Mouse (Mus musculus): ENCODE data around the gene Supt4a. TPM values are rescaled to one million over a fixed set of nuclear protein-coding genes. Genes with fewer than 3 reads are reported as not detected.

The Supt4a gene
- polyA plus RNA-seq, 1 experiment = 15.5 TPM

GRCm38 (mm10) chr11:87704289-87704688 lies 33.1 kb upstream of the Supt4a start:
- Histone ChIP-seq H3K4me3 (replicated peaks) (no peak overlapping the region), H3K4me1 (peaks cover 85% of the 10 kb centered on the region), H3K36me3 (replicated peaks; ENCODE audit: low read length) (peaks cover 28% of the 10 kb centered on the region), H3K9me3 (no peaks in the 10 kb centered on the region), H3K27me3 (replicated peaks) (no peaks in the 10 kb centered on the region)
- TF ChIP-seq GATA1 (IDR thresholded peaks at IDR 0.05; ENCODE audit: borderline replicate concordance, low read length) (no peak), FLI1 (IDR thresholded peaks at IDR 0.05; ENCODE audit: low read length) (no peak)

- TF ChIP-seq GATA1 (IDR thresholded peaks at IDR 0.05; ENCODE audit: borderline replicate concordance, low read length) (no peak), FLI1 (IDR thresholded peaks at IDR 0.05; ENCODE audit: low read length) (no peak)
- Histone ChIP-seq H3K9me3 (no peaks in the 10 kb centered on the region), H3K27me3 (replicated peaks) (no peaks in the 10 kb centered on the region), H3K36me3 (replicated peaks; ENCODE audit: low read length) (peaks cover 28% of the 10 kb centered on the region), H3K4me3 (replicated peaks) (peak overlapping the region; percentile 53), H3K4me1 (peaks cover 85% of the 10 kb centered on the region)
These were observed 29.8 kb upstream of the Supt4a start for GRCm38 (mm10) chr11:87707570-87707969.

GRCm38 (mm10) chr11:87708979-87709378 lies 28.4 kb upstream of the Supt4a start:
- Histone ChIP-seq H3K27me3 (replicated peaks) (no peaks in the 10 kb centered on the region), H3K36me3 (replicated peaks; ENCODE audit: low read length) (peaks cover 22% of the 10 kb centered on the region), H3K4me3 (replicated peaks) (no peak overlapping the region), H3K9me3 (no peaks in the 10 kb centered on the region), H3K4me1 (peaks cover 79% of the 10 kb centered on the region)
- TF ChIP-seq FLI1 (IDR thresholded peaks at IDR 0.05; ENCODE audit: low read length) (no peak), GATA1 (IDR thresholded peaks at IDR 0.05; ENCODE audit: borderline replicate concordance, low read length) (no peak)

- H3K36me3 ChIP-seq (replicated peaks; ENCODE audit: low read length) = peaks cover 15% of the 10 kb centered on the region
- TF ChIP-seq GATA1 (IDR thresholded peaks at IDR 0.05; ENCODE audit: borderline replicate concordance, low read length) (no peak), FLI1 (IDR thresholded peaks at IDR 0.05; ENCODE audit: low read length) (no peak)
- H3K27me3 ChIP-seq (replicated peaks) = no peaks in the 10 kb centered on the region
- H3K9me3 ChIP-seq = no peaks in the 10 kb centered on the region
- peaks cover 72% of the 10 kb centered on the region for H3K4me1 ChIP-seq
- peak overlapping the region; percentile 11 for H3K4me3 ChIP-seq (replicated peaks)
These were observed 27.7 kb upstream of the Supt4a start for GRCm38 (mm10) chr11:87709513-87710261.

DNA sequence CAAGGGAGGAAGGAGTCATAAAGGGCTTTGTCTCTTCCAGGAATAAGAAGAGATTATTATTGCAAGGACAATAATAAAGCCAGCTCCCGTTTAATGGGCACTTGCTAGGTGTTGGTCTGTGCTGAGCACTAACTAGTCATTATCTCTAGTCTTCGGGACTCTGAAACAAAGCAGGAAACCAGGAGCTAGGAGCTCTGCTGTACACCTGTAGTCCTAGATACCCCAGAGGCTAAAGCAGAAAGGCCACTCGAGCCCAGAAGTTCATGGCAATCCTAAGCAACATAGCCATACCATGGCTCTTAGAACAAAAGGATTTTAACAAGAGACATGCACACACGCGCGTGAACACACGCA lies 27.1 kb upstream of the Supt4a start:
- Histone ChIP-seq H3K36me3 (replicated peaks; ENCODE audit: low read length) (peaks cover 11% of the 10 kb centered on the region), H3K4me3 (replicated peaks) (no peak overlapping the region), H3K4me1 (peaks cover 72% of the 10 kb centered on the region), H3K9me3 (no peaks in the 10 kb centered on the region), H3K27me3 (replicated peaks) (no peaks in the 10 kb centered on the region)
- TF ChIP-seq FLI1 (IDR thresholded peaks at IDR 0.05; ENCODE audit: low read length) = no peak
- no peak for TF ChIP-seq GATA1 (IDR thresholded peaks at IDR 0.05; ENCODE audit: borderline replicate concordance, low read length)

GRCm38 (mm10) chr11:87712188-87712587 lies 25.2 kb upstream of the Supt4a start:
- H3K36me3 ChIP-seq (replicated peaks; ENCODE audit: low read length) = no peaks in the 10 kb centered on the region
- H3K9me3 ChIP-seq = peaks cover 6% of the 10 kb centered on the region
- no peak for TF ChIP-seq GATA1 (IDR thresholded peaks at IDR 0.05; ENCODE audit: borderline replicate concordance, low read length)
- H3K4me3 ChIP-seq (replicated peaks) = peak overlapping the region; percentile 14
- H3K27me3 ChIP-seq (replicated peaks) = no peaks in the 10 kb centered on the region
- peaks cover 78% of the 10 kb centered on the region for H3K4me1 ChIP-seq

DNA sequence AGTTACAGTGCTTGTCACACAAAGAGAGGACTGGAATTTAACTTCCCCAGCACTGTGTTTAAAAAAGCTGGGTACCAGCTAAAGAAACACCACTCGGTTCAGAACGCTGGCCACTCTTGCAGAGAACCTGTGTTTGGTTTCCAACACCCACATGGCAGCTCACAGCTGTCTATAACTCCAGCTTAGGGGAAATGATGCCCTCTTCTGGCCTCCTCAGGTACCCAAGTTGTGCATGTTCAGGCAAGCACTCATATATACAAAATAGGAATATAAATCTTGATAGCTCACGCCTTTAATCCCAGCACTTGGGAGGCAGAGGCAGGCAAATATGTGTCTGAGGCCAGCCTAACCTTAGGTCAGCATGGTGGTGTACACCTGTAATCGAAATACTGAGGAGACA lies 21.4 kb upstream of the Supt4a start:
- peaks cover 2% of the 10 kb centered on the region for H3K27me3 ChIP-seq (replicated peaks)
- H3K4me3 ChIP-seq (replicated peaks) = no peak overlapping the region
- TF ChIP-seq FLI1 (IDR thresholded peaks at IDR 0.05; ENCODE audit: low read length) = no peak
- TF ChIP-seq GATA1 (IDR thresholded peaks at IDR 0.05; ENCODE audit: borderline replicate concordance, low read length) = no peak
- peaks cover 14% of the 10 kb centered on the region for H3K9me3 ChIP-seq
- peaks cover 12% of the 10 kb centered on the region for H3K36me3 ChIP-seq (replicated peaks; ENCODE audit: low read length)
- H3K4me1 ChIP-seq = peaks cover 53% of the 10 kb centered on the region

DNA sequence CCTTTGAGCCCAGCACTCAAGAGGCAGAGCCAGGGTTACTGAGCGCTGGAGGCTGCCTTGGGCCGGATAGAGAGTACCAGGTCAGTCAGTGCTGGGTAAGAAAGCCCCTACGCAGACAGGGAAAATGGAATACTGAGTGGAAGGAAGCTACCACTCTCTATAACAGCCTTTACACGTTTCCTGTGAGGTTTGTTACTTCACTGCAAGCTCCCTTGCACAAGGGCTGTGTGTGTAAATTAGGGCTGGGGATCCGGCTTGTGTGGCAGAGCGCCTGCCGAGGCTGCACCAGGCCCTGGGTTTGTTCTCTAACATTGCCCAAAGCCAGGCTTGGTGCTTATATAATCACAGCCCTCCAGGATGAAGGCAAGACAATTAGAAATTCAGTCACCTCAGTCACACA lies 17.8 kb upstream of the Supt4a start:
- no peak overlapping the region for H3K4me3 ChIP-seq (replicated peaks)
- H3K27me3 ChIP-seq (replicated peaks) = peaks cover 2% of the 10 kb centered on the region
- H3K36me3 ChIP-seq (replicated peaks; ENCODE audit: low read length) = peaks cover 23% of the 10 kb centered on the region
- peaks cover 52% of the 10 kb centered on the region for H3K4me1 ChIP-seq
- TF ChIP-seq GATA1 (IDR thresholded peaks at IDR 0.05; ENCODE audit: borderline replicate concordance, low read length) = no peak
- peaks cover 20% of the 10 kb centered on the region for H3K9me3 ChIP-seq

DNA sequence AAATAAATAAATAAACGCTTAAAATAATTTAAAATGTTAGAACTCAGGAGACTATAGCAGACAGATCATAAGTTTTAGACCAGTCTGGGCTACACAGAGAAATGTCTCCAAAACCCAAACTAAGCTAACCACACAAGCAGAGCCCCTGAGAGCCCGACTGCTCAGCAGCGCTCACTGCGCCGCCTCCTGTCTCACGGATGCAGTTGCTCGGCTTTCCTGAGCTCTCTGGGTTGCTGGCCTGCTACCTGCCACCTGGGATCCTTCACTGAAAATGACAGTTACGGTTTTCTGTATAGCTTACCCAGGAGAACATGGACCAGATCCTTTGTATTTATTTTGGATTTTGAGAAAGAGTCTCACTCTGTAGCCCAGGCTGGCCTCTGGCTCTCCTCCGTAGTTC lies 17.0 kb upstream of the Supt4a start:
- TF ChIP-seq GATA1 (IDR thresholded peaks at IDR 0.05; ENCODE audit: borderline replicate concordance, low read length) (no peak), FLI1 (IDR thresholded peaks at IDR 0.05; ENCODE audit: low read length) (no peak)
- Histone ChIP-seq H3K4me1 (peaks cover 57% of the 10 kb centered on the region), H3K4me3 (replicated peaks) (no peak overlapping the region), H3K36me3 (replicated peaks; ENCODE audit: low read length) (peaks cover 23% of the 10 kb centered on the region), H3K9me3 (peaks cover 20% of the 10 kb centered on the region), H3K27me3 (replicated peaks) (peaks cover 2% of the 10 kb centered on the region)

DNA sequence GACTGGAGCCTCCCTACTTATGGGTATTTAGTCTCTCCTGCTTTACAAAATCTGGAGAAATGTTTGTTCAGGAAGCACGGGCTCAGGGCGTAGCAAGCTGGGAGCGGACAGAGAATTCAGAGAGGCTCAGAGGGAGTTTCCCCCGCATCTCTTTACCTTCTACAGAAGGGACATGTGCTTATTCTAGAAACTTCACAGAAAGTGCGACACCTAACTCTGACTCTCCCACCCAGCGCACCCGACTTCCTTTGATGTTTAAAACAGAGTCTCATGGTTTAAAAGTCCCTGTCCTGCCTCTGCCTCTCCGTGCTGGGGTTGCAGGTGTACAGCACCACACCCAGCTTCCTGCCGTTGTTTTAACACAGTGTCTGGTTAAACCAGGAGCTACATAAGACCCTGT lies 16.5 kb upstream of the Supt4a start:
- Histone ChIP-seq H3K9me3 (peaks cover 15% of the 10 kb centered on the region), H3K36me3 (replicated peaks; ENCODE audit: low read length) (peaks cover 23% of the 10 kb centered on the region), H3K27me3 (replicated peaks) (peaks cover 2% of the 10 kb centered on the region), H3K4me1 (peaks cover 57% of the 10 kb centered on the region), H3K4me3 (replicated peaks) (no peak overlapping the region)
- TF ChIP-seq GATA1 (IDR thresholded peaks at IDR 0.05; ENCODE audit: borderline replicate concordance, low read length) (no peak), FLI1 (IDR thresholded peaks at IDR 0.05; ENCODE audit: low read length) (no peak)

Measured in megakaryocyte, embryonic 14.5 days (primary cell).